Comparison of ENCODE assay signal across 8 mouse cellular contexts in genomic region chr9:57764147-57764973, GRCm38 (mm10). TPM values are rescaled to one million over a fixed set of nuclear protein-coding genes. Genes with fewer than 3 reads are reported as not detected.
DNase-seq lines count a peak whose midpoint lies in the region; ATAC-seq and TF ChIP-seq lines count a peak whose summit lies in the region.

No protein-coding gene starts in this region.

- DNase-seq in R1 (ENCODE audit: low read depth, low spot score), result peak; percentile 87
- peak; percentile 74 to 84 for DNase-seq in cerebellum, postnatal 25 days
- DNase-seq in gastrocnemius, adult 18-20 months (ENCODE audit: low spot score), result peak; percentile 81
- DNase-seq in left cerebral cortex, adult 2 months (ENCODE audit: extremely low spot score in 1 of 2, low spot score in 2 of 2), result peak; percentile 79
- DNase-seq in lung, postnatal 4 days, result peak; percentile 76 to 81
- peak; percentile 77 for DNase-seq in right cerebral cortex, postnatal 25 days
- peak; percentile 28 to 61 for DNase-seq in urinary bladder, postnatal 36 days (ENCODE audit: low spot score in 2 of 2)

- ATAC-seq in hindbrain, embryonic 15.5 days (ENCODE audit: low FRiP score, low read depth), result peak; percentile 47

- intact Hi-C loops in left cerebral cortex, adult 2 months (cut with DNase I), result loop anchor here (5.0 kb wide), 2 partner anchors 153 to 233 kb away; no protein-coding TSS in a partner anchor

- peak overlapping the region; percentile 99 for H3K27ac ChIP-seq in hindbrain, embryonic 15.5 days (replicated peaks)
- peak overlapping the region; percentile 100 for H3K27ac ChIP-seq in left cerebral cortex, adult 2 months

- no peak; the same call in 1 of the 2 replicates for TF ChIP-seq CTCF in left cerebral cortex, adult 2 months (IDR thresholded peaks at IDR 0.05)

- H3K4me3 ChIP-seq in hindbrain, embryonic 15.5 days, result peak overlapping the region; percentile 97
- H3K4me3 ChIP-seq in left cerebral cortex, adult 2 months, result peak overlapping the region; percentile 59

- H3K4me2 ChIP-seq in hindbrain, embryonic 15.5 days, result peak overlapping the region; percentile 83

- H3K9ac ChIP-seq in hindbrain, embryonic 15.5 days, result peak overlapping the region; percentile 96

- H3K9me3 ChIP-seq in hindbrain, embryonic 15.5 days, result no peaks in the 10 kb centered on the region

- no peaks in the 10 kb centered on the region for H3K27me3 ChIP-seq in hindbrain, embryonic 15.5 days

- under 1% methylated on average over 57 of the region's 57 CpGs for WGBS in hindbrain, embryonic 15.5 days

- peaks cover 21% of the 10 kb centered on the region for H3K36me3 ChIP-seq in hindbrain, embryonic 15.5 days

- peaks cover 38% of the 10 kb centered on the region for H3K4me1 ChIP-seq in hindbrain, embryonic 15.5 days (replicated peaks)

RNA-seq across cellular contexts. Expression of gene Clk3, which starts 1.3 kb away (rescaled TPM):
- total RNA-seq in gastrocnemius, adult 18-20 months (2021), result 10 to 100 TPM; 36.1 to 45.2 TPM
- 65.5 and 67.0 TPM in 2 replicates for polyA plus RNA-seq in hindbrain, embryonic 15.5 days (2015; fragmentation: Nextera tagmentation; extraction: Ambion mirVana)
- 10 to 100 TPM; 86.8 to 96.3 TPM for total RNA-seq in left cerebral cortex, adult 2 months (2021)

RNA-seq across cellular contexts. Expression of gene Edc3, which starts 56.0 kb away (rescaled TPM):
- total RNA-seq in gastrocnemius, adult 18-20 months (2021), result 1 to 10 TPM; 4.7 to 5.1 TPM
- 30.8 and 31.0 TPM in 2 replicates for polyA plus RNA-seq in hindbrain, embryonic 15.5 days (2015; fragmentation: Nextera tagmentation; extraction: Ambion mirVana)
- 10 to 100 TPM; 13.8 to 14.2 TPM for total RNA-seq in left cerebral cortex, adult 2 months (2021)

Comparison
In these comparisons a context has a peak if more than half of its experiments do, and no peak if none do; other contexts are left out.
1. Peak in every context shown above with its lines: DNase-seq, ATAC-seq, H3K4me3 ChIP-seq and H3K27ac ChIP-seq.